Mouse (Mus musculus): ENCODE data around the gene Dip2c.

Gene Dip2c

GRCm38 (mm10) chr13:9276322-9276855, at the start of gene Dip2c:
Gene Dip2c, plus strand, starts transcription at chr13:9276528.
- DNase-seq (ENCODE audit: low spot score): peak; percentile 55

GRCm38 (mm10) chr13:9227078-9227477, 49.2 kb upstream of the Dip2c start:
- no peak for DNase-seq (ENCODE audit: low spot score)

DNA sequence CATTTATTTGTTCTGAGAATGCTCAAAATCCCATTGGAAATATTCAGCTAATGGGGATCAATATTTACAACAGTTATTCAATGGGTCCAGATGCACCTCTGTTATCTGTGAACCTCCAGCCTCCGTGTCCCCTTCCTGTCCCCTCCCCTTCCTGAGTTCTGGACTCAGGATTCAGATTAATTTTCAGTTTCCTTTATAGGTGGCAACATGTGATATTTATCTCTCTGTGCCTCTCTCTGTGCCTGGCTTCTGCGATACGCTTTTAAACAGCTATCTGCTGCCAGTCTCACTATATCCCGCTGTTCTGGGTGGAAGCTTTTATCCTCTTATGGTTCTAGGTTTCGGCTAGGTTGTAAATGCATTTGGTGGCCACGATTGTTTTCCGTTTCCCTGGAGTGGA, 38.8 kb upstream of the Dip2c start:
- DNase-seq (ENCODE audit: low spot score): no peak

- no peak for DNase-seq (ENCODE audit: low spot score)
These were observed 37.2 kb upstream of the Dip2c start for GRCm38 (mm10) chr13:9239127-9239526.

- no peak for DNase-seq (ENCODE audit: low spot score)
These were observed 36.6 kb upstream of the Dip2c start for GRCm38 (mm10) chr13:9239631-9240236.

DNA sequence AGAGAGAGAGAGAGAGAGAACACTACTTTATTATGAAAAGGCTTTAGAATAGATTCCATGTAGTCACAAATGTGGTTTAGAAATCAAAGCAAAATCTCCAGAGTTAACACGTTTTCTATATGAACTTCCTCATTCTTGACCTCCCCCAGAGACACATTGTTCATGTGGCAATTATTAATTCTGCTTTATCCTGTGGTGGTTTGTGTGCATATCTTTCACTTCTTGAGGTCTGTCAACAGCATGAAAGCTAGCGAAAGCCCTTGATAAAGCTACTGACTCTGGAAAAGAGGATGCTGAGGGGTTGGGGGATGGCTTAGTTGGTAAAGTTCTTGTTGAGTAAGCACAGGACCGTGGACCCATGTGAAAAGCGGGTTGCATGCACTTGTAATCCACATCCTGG, 14.6 kb upstream of the Dip2c start:
- DNase-seq (ENCODE audit: low spot score): no peak

DNA sequence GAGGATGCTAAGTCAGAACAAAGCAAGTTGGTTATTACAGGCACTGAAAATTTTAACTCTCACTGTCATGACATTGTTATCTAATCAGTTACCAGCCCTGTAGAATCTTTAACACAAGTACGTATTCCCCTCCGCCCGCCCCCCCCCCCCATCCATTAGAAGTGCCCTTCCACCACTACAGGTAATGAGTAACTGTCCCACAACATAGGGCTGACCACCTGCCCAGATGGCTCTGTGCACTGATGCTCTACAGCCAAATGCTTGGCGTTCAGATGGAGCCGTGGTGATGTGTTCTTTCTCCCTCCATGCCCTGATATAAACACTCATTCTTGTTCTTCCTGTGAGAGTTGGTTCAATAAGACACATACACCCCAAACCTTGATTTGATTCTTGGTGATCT, 10.8 kb upstream of the Dip2c start:
- DNase-seq (ENCODE audit: low spot score): no peak

DNA sequence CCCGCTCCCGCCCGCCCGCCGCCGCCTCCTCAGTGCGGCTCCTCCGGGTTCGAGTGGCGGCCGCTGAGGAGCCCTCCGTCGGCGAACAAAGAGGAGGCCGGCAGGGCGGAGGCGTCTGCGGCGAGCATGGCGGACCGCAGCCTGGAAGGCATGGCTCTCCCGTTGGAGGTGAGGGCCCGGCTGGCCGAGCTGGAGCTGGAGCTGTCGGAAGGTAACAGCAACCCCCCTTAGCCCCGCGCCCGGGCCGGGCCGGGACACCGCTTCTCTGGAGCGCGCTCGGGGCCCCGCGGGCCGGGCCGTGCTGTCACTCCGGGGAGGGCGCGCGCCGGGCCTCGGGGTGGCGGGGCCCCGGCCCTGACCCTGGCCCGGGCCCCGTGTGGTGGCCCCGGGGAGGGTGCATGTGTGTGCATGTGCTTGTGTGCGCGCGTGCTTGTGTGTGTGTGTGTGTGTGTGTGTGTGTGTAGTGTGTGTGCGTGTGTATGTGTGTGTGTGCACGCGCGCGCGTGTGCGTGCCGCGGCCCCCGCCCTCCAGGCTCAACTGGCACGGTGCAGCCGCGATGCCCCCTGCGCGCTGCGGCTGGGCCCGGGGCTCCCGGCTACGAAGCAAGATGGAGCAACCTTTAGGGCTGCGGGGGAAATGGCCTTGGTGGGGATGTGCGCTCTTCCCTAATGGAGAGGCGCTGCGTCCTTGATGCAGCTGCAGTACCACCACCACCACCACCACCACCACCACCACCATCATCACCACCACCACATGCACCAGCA, 710 bp downstream of the Dip2c start:
- DNase-seq (ENCODE audit: low spot score): peak; percentile 8

DNA sequence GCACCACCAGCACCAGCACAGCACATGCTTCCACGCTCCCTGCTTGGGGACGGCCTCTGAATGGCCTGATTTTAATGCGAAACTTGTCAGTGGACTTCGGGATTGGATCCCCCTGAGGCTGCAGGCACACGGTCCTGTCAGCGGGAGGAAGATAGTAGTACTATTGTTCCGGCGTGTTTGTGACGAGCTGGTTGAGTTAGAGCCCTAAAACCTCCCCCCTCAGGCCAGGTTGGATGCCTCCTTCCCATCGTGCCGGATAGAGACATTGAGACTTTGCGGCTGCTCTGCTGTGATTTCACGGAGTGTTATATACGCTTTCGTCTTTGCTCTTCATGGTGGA, 1.3 kb downstream of the Dip2c start:
- DNase-seq (ENCODE audit: low spot score): no peak

GRCm38 (mm10) chr13:9278636-9279035, 2.3 kb downstream of the Dip2c start:
- no peak for DNase-seq (ENCODE audit: low spot score)

DNA sequence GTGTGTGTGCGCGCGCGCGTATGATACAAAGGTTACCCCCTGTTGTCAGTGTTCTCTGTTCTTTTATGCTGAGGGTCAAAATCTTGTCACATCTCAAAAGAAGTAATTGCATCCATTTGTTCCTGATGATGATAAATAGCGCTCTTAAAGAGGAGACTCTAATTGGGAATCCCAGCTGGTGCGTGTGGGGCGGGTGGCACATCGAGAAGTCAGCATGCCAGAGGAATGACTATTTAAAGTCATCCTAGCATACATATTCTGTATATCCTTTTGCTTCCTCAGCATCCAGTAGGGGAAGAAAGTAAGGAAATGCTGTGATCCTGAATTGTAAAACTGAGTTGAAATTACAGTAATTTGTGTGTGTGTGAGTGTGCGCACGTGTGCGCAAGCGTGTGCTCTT, 6.7 kb downstream of the Dip2c start:
- no peak for DNase-seq (ENCODE audit: low spot score)

DNA sequence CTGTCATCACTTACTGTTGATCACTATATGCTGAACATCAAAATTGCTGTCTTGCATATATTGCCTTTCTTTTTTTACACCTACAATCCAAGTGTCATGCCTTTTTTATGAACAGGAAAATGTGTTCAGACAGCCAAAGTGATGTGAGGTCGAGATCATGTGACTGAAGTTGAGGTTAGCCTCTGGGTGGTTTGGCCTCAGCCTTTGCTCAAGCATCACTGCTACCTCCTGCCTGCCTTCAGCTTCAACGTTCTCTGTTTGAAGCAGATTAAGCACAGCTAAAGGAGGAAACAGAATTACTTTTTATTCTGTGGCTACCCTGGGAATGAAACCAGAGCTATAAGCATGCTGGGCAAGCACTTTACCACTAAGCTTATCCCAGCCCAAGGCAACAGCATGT, 13.6 kb downstream of the Dip2c start:
- DNase-seq (ENCODE audit: low spot score): no peak

GRCm38 (mm10) chr13:9296285-9296684, 20.0 kb downstream of the Dip2c start:
- no peak for DNase-seq (ENCODE audit: low spot score)

DNA sequence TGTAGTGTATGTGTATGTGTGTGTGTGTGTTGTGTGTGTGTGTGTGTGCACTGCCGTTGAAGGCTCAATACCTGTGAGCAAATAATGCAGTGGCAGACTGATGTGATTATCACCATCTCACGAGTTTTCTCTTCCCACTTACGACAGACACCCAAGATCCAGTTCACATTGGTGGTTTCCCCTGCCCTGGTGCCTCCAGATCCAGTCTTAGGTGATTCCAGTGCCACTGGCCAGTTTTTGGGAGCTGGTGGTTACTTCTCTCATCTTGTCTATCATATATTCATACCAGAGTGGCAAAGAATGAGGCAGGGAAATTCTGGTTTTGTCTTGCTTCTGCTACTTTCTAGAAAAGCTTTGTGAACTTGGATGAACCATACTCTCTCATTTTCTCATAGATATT, 20.9 kb downstream of the Dip2c start:
- no peak for DNase-seq (ENCODE audit: low spot score)

DNA sequence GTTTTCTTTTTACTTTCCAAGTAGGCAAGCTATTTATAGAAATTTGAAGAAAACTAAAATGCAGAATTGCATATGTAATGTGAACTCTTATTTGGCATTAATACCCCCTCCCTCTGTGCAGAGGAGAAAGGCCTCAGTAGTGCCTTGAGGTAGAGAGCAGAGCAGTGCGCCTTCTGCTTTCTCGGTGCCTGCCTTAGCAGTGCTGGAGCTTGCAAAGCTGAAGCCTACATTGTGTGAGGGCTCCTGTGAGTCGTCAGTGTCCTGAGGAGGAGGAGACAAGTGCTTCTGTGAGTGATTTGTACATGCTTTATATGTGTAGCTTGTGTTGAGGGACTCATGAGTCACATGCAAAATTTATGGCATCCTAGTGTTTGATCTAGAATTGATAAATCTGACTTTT, 21.4 kb downstream of the Dip2c start:
- DNase-seq (ENCODE audit: low spot score): no peak

DNA sequence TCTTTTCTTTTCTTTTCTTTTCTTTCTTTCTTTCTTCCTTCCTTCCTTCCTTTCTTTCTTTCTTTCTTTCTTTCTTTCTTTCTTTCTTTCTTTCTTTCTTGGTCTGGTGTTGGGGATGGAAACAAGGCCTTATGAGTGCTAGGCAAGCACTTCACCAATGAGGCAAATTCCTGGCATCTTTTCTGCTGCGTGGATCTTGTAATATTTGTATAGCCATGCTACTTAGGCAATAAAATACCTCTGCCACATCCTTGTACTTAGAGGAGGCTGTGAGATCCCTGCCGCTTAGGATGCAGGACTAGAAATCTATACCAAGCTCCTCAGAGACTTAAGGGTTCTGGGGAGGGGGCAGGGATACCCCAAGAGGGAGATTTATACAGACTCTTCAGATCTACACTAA, 23.3 kb downstream of the Dip2c start:
- no peak for DNase-seq (ENCODE audit: low spot score)

GRCm38 (mm10) chr13:9308863-9309262, 32.5 kb downstream of the Dip2c start:
- DNase-seq (ENCODE audit: low spot score): no peak

- no peak for DNase-seq (ENCODE audit: low spot score)
These were observed 34.5 kb downstream of the Dip2c start for GRCm38 (mm10) chr13:9310806-9311205.

GRCm38 (mm10) chr13:9312916-9313315, 36.6 kb downstream of the Dip2c start:
- no peak for DNase-seq (ENCODE audit: low spot score)

DNA sequence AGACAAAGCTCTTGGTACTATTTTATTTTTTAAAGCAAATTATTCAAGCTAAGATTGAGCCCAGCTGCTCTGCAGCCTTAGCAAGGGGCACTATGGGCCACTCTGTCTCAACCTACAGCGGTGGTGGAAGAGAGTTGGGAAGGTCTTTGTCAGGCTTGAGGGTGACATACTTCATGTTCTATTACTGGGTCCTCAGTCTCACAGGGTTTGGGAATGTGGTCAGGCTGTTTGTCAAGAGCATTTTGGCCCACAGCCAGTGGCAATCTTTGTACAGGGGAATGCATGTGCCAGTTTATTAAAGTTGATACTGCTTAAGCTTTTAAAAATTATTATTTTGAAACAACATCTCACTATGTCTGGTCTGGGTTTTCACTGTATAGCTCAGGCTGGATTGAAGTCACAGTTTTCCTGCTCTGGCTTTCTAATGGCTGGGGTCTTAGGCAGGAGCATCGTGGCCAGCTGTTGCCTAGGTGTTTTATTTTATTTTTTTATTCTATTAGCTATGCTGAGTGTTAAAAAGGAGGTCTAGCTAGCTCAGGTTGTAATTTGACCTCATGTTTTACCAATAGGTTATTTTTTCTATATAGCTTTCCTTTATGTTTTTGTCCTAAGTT, 37.9 kb downstream of the Dip2c start:
- DNase-seq (ENCODE audit: low spot score): no peak

DNA sequence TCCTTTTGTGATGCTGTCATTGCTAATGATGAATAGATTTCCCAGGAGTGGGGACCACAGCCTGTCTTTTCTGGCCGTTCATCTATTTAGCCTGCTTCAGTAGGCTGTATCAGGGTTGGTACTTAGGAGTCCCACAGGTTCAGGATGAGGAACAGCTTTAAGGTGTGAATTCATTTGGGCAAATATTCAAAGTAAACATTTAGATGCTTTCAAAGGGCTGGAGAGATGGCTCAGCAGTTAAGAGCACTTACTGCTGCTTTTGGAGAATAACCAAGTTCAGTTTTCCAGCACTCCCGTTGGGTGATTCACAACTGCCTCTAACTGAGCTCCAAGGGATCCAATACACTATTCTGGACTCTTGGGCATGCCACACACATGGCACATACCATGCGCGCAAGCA, 38.4 kb downstream of the Dip2c start:
- DNase-seq (ENCODE audit: low spot score): no peak

DNA sequence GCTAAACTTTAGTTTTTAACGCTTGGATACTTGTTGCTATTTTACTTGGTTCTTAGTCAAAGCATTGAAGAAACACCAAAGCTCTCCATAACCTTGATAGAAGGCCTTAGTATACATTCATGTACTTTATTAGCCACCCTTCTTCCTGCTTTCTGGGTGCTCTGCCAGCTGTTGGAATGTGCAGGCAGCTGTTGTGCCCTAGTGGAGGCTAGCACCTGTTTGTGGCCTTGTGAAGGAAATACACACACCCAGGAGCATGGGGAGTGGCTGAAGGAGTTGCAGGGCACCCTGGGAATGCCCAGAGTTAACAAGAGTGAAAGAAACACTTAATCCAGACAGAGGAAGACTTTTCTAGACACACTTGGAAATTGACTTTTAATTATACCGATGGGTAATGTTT, 43.4 kb downstream of the Dip2c start:
- DNase-seq (ENCODE audit: low spot score): no peak

- DNase-seq (ENCODE audit: low spot score): no peak
These were observed 48.9 kb downstream of the Dip2c start for GRCm38 (mm10) chr13:9325262-9325661.
